Mouse (Mus musculus): Measurements from ENCODE around the gene Mrps2. TPM values are rescaled to one million over a fixed set of nuclear protein-coding genes. Genes with fewer than 3 reads are reported as not detected.
A peak's percentile ranks its signal among the peaks of the same experiment; 100 is the strongest.

Mrps2 gene
- polyA plus RNA-seq, 1 experiment = 32.4 TPM

DNA sequence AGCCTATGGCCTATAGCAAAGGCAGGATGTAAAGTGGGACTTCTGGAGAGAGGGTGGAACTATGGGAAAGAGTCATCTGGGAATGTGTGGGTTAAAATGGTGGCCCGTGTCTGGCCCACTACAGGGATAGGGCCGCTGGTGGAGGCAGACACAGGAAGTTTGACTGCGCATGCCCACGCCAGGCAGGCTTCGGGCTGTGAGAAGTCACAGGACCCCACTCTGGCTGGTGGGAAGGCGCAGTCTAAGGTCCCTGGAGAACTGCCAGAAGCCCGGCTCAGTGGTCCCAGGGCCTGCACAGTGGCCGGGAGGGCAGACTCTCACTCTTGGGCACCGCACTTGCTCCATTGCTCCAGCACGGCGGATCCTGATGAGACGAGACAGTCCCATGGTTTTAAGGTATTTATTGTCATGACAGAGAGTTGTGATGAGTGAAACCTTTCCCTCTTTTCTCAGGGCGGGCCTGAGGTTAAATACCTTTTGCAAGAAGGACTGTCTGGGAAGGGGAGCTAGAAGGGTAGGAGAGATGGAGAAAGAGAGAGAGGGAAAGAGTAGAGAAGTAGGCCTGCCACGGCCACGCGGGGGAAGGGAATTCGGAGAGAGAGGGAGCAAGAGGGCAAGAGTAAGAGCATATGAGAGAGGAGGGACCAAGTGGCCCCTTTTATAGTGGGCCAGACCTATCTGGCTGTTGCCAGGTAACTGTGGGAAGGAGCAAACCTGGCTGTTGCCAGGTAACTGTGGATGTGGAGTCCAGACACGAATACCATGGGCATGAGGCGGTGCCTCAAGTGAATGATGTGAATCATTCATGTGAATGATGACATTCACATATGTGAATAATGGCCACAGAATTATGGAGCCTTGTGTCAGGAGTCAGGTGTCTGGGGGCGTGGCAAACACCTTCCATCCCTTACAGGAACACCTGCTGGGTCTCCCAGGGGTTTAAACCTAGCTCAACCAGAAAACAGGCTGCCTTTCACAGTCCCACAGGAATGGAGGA is 11.6 kb downstream of the Mrps2 start:
- Histone ChIP-seq H3K4me2 (ENCODE audit: low read depth) (no peak overlapping the region), H3K79me2 (ENCODE audit: control insufficient read depth, insufficient read depth) (no peaks in the 10 kb centered on the region), H3ac (ENCODE audit: control insufficient read depth, insufficient read length) (no peak overlapping the region), H3K27me3 (ENCODE audit: control insufficient read depth, insufficient read depth, insufficient read length) (peaks cover 7% of the 10 kb centered on the region), H3K4me3 (no peak overlapping the region), H3K36me3 (ENCODE audit: control insufficient read depth, insufficient read depth) (no peaks in the 10 kb centered on the region)
- TF ChIP-seq SRF (IDR thresholded peaks at IDR 0.05; ENCODE audit: control insufficient read depth, insufficient read length, low read depth) = no peak
- TF ChIP-seq USF1 (IDR thresholded peaks at IDR 0.05; ENCODE audit: low read depth) = no peak
- TF ChIP-seq REST (IDR thresholded peaks at IDR 0.05; ENCODE audit: insufficient read depth, insufficient read length) = no peak
- no peak for TF ChIP-seq MYOD1 (IDR thresholded peaks at IDR 0.05; ENCODE audit: control insufficient read depth in 1 of 3, insufficient read length in 2 of 3, low read depth in 2 of 3)
- TF ChIP-seq TCF3 (IDR thresholded peaks at IDR 0.05; ENCODE audit: insufficient read length, low read depth) = no peak
- TF ChIP-seq MAX (IDR thresholded peaks at IDR 0.05; ENCODE audit: low read depth) = no peak
- no peak for TF ChIP-seq POLR2AphosphoS2 (IDR thresholded peaks at IDR 0.05; ENCODE audit: insufficient read length, low read depth)
- no peak for TF ChIP-seq MYOG (IDR thresholded peaks at IDR 0.05; ENCODE audit: control insufficient read depth in 1 of 3, insufficient read depth in 1 of 3, insufficient read length in 2 of 3, low read depth in 2 of 3)
- TF ChIP-seq CEBPB (IDR thresholded peaks at IDR 0.05; ENCODE audit: insufficient read depth, poor library complexity, severe bottlenecking) = no peak
- no peak for TF ChIP-seq E2F4 (IDR thresholded peaks at IDR 0.05; ENCODE audit: insufficient read depth)
- TF ChIP-seq POLR2A (IDR thresholded peaks at IDR 0.05; ENCODE audit: insufficient read length, low read depth) = no peak
- TF ChIP-seq TCF12 (IDR thresholded peaks at IDR 0.05; ENCODE audit: insufficient read depth, poor library complexity, severe bottlenecking) = no peak

GRCm38 (mm10) chr2:28483861-28484260 is 16.0 kb downstream of the Mrps2 start:
- Histone ChIP-seq H3K79me2 (ENCODE audit: control insufficient read depth, insufficient read depth) (no peaks in the 10 kb centered on the region), H3K36me3 (ENCODE audit: control insufficient read depth, insufficient read depth) (no peaks in the 10 kb centered on the region), H3K27me3 (ENCODE audit: control insufficient read depth, insufficient read depth, insufficient read length) (peaks cover 23% of the 10 kb centered on the region), H3K4me2 (ENCODE audit: low read depth) (no peak overlapping the region), H3K4me3 (no peak overlapping the region), H3ac (ENCODE audit: control insufficient read depth, insufficient read length) (no peak overlapping the region)
- no peak for TF ChIP-seq TCF12 (IDR thresholded peaks at IDR 0.05; ENCODE audit: insufficient read depth, poor library complexity, severe bottlenecking)
- no peak for TF ChIP-seq CEBPB (IDR thresholded peaks at IDR 0.05; ENCODE audit: insufficient read depth, poor library complexity, severe bottlenecking)
- TF ChIP-seq USF1 (IDR thresholded peaks at IDR 0.05; ENCODE audit: low read depth) = no peak
- TF ChIP-seq REST (IDR thresholded peaks at IDR 0.05; ENCODE audit: insufficient read depth, insufficient read length) = no peak
- TF ChIP-seq TCF3 (IDR thresholded peaks at IDR 0.05; ENCODE audit: insufficient read length, low read depth) = no peak
- TF ChIP-seq POLR2AphosphoS2 (IDR thresholded peaks at IDR 0.05; ENCODE audit: insufficient read length, low read depth) = no peak

DNA sequence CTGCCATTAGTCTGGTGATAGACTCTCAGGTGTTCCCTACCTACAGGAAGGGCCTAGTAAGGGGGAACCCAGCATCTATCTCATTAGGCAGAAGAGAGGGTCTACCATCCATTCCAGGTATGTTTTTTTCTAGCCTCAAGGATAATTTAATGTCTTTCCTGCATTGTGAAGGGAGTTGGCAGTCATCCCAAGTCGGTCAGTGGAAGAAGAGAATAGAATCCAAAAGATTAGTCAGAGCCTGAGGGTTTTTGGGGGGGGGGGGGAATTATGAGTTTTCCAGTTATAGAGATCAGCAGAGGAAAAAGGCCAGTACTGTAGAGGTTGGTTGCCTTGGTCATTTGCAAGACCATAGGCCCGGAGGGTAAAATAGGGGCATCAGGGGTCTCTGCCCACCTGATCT is 26.7 kb downstream of the Mrps2 start:
- Histone ChIP-seq H3K36me3 (ENCODE audit: control insufficient read depth, insufficient read depth) (no peaks in the 10 kb centered on the region), H3K4me3 (no peak overlapping the region), H3K27me3 (ENCODE audit: control insufficient read depth, insufficient read depth, insufficient read length) (no peaks in the 10 kb centered on the region), H3K79me2 (ENCODE audit: control insufficient read depth, insufficient read depth) (no peaks in the 10 kb centered on the region), H3ac (ENCODE audit: control insufficient read depth, insufficient read length) (no peak overlapping the region), H3K4me2 (ENCODE audit: low read depth) (no peak overlapping the region)
- TF ChIP-seq MYOG (IDR thresholded peaks at IDR 0.05; ENCODE audit: control insufficient read depth in 1 of 3, insufficient read depth in 1 of 3, insufficient read length in 2 of 3, low read depth in 2 of 3) (no peak), SRF (IDR thresholded peaks at IDR 0.05; ENCODE audit: control insufficient read depth, insufficient read length, low read depth) (no peak), POLR2AphosphoS2 (IDR thresholded peaks at IDR 0.05; ENCODE audit: insufficient read length, low read depth) (no peak), TCF3 (IDR thresholded peaks at IDR 0.05; ENCODE audit: insufficient read length, low read depth) (no peak), USF1 (IDR thresholded peaks at IDR 0.05; ENCODE audit: low read depth) (no peak), MAX (IDR thresholded peaks at IDR 0.05; ENCODE audit: low read depth) (no peak), TCF12 (IDR thresholded peaks at IDR 0.05; ENCODE audit: insufficient read depth, poor library complexity, severe bottlenecking) (no peak), CEBPB (IDR thresholded peaks at IDR 0.05; ENCODE audit: insufficient read depth, poor library complexity, severe bottlenecking) (no peak), POLR2A (IDR thresholded peaks at IDR 0.05; ENCODE audit: insufficient read length, low read depth) (no peak), MYOD1 (IDR thresholded peaks at IDR 0.05; ENCODE audit: control insufficient read depth in 1 of 3, insufficient read length in 2 of 3, low read depth in 2 of 3) (no peak), E2F4 (IDR thresholded peaks at IDR 0.05; ENCODE audit: insufficient read depth) (no peak), REST (IDR thresholded peaks at IDR 0.05; ENCODE audit: insufficient read depth, insufficient read length) (no peak)

- H3K36me3 ChIP-seq (ENCODE audit: control insufficient read depth, insufficient read depth) = no peaks in the 10 kb centered on the region
- no peak overlapping the region for H3K4me3 ChIP-seq
- no peaks in the 10 kb centered on the region for H3K79me2 ChIP-seq (ENCODE audit: control insufficient read depth, insufficient read depth)
- no peaks in the 10 kb centered on the region for H3K27me3 ChIP-seq (ENCODE audit: control insufficient read depth, insufficient read depth, insufficient read length)
- no peak overlapping the region for H3ac ChIP-seq (ENCODE audit: control insufficient read depth, insufficient read length)
- peak overlapping the region; percentile 55 for H3K4me2 ChIP-seq (ENCODE audit: low read depth)
- no peak for TF ChIP-seq CEBPB (IDR thresholded peaks at IDR 0.05; ENCODE audit: insufficient read depth, poor library complexity, severe bottlenecking)
- TF ChIP-seq TCF12 (IDR thresholded peaks at IDR 0.05; ENCODE audit: insufficient read depth, poor library complexity, severe bottlenecking) = no peak
- no peak for TF ChIP-seq POLR2AphosphoS2 (IDR thresholded peaks at IDR 0.05; ENCODE audit: insufficient read length, low read depth)
Measured at GRCm38 (mm10) chr2:28495207-28495756, 27.4 kb downstream of the Mrps2 start.

Measured in myocyte (in vitro differentiated cells).